Mouse (Mus musculus) hindbrain, embryonic 14.5 days (tissue): ENCODE measurements at regions not wholly inside any gene's neighbourhood (a gene's known extent, or its start where the extent isn't known, plus 50 kb on each side); places are given as distances from the start of the nearest gene placed in this dataset.
"Not testable (repeated sequence)": the region's sequence is repeated elsewhere in the genome, so short reads cannot be mapped to it uniquely, and the experiment has no call there.

Source experiments
- ATAC-seq: fragments of 200-750 bp; cut with Nextera tagmentation; 2 replicates; pipeline ENCODE4 v1.8.0; 2017; ENCODE audit warnings: moderate number of reproducible peaks, mild to moderate bottlenecking, moderate TSS enrichment, moderate library complexity; ENCODE audit not compliant: low FRiP score
- DNase-seq: peaks from one replicate; pipeline ENCODE4 v3.0.0-alpha.2; 2015; ENCODE audit warnings: low spot score
- H3K27ac ChIP-seq: fragments of 300-500 bp; sonication (generic); 2 replicates; pipeline ENCODE4 v1.5.1; 2014; ENCODE audit warnings: mild to moderate bottlenecking, moderate library complexity
- H3K27me3 ChIP-seq: fragments of 300-500 bp; sonication (generic); 2 replicates; pipeline ENCODE4 v1.6.1; 2014; ENCODE audit warnings: mild to moderate bottlenecking, low read length, mixed read lengths; ENCODE audit not compliant: control insufficient read depth, insufficient read depth
- H3K36me3 ChIP-seq: fragments of 300-500 bp; sonication (generic); replicated peaks from 2 replicates; pipeline ENCODE4 v1.6.1; 2014; ENCODE audit not compliant: control insufficient read depth, insufficient read depth
- H3K4me1 ChIP-seq: fragments of 300-500 bp; sonication (generic); replicated peaks from 2 replicates; pipeline ENCODE4 v1.6.1; 2014; ENCODE audit warnings: antibody characterized with exemption, low read length, mixed read lengths; ENCODE audit not compliant: control insufficient read depth, insufficient read depth
- H3K4me2 ChIP-seq: fragments of 300-500 bp; sonication (generic); replicated peaks from 2 replicates; pipeline ENCODE4 v1.6.1; 2014; ENCODE audit warnings: mild to moderate bottlenecking, moderate library complexity
- H3K4me3 ChIP-seq: fragments of 300-500 bp; sonication (generic); replicated peaks from 2 replicates; pipeline ENCODE4 v1.5.1; 2014; ENCODE audit warnings: mild to moderate bottlenecking, low read length
- H3K9ac ChIP-seq: fragments of 300-500 bp; sonication (generic); 2 replicates; pipeline ENCODE4 v1.6.1; 2014
- H3K9me3 ChIP-seq: fragments of 300-500 bp; sonication (generic); 2 replicates; pipeline ENCODE4 v1.6.1; 2016; ENCODE audit warnings: low read length; ENCODE audit not compliant: control insufficient read depth
- WGBS: fragments of 180-500 bp; shearing (Covaris S2); extraction: QIAGEN DNeasy Blood & Tissue Kit; methylation state at CpG from one replicate; pipeline ENCODE4 v1.1.7; 2014; 5-methylcytosine and 5-hydroxymethylcytosine counted together

DNA sequence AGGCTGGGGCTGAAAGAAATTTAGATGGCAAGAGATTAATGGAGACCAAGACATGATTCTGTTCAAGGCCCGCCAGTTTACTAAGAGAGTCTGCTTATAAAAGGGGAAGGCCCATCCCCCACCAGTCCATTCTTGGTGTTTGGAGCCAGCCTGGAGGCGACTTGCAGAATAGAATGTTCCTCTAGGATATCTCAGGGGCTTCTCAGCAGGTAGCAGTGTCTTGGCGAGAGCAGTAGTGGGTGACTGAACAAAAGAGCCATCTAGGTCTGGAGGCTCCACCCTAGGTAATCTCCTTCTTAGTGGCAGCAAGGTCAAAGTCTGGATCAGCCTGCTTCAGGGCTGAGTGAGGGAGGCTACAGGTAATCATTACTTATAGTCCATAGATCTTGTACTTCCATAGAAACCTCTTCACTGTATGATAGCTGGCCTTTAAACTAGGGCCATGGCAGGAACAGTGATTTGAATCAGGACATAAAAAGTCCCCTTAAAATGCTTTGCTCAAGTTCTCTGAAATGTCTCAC is 166.0 kb upstream of the Gm5538 start:
- H3K4me2 ChIP-seq, H3K27me3 ChIP-seq, H3K9me3 ChIP-seq, H3K27ac ChIP-seq, ATAC-seq, DNase-seq, H3K4me1 ChIP-seq, H3K36me3 ChIP-seq, H3K4me3 ChIP-seq, H3K9ac ChIP-seq: not testable (repeated sequence)
- WGBS, result 34% methylated on average over 3 of the region's 3 CpGs

DNA sequence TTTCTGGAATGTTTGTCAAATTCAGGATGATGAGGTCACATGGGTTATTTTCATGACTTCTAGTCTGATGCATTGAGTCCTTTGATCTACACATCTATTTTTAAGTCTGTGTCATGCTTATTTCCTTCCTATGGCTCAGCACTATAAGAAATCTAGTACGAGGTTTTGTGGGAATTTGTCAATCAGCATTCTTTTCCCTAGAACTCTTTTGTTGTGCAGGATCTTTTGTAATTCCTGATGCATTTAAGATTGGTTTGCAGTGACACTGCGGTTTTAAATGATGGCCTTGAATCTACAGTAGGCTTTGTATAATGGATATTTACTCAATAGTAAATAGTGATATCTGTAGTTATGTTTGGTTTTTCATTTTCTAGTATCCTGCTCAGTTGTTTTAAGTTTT is 187.0 kb upstream of the Gm5538 start:
- WGBS, result 34% methylated on average over 2 of the region's 2 CpGs
- DNase-seq (no peak), ATAC-seq (no peak)
- no peaks in the 10 kb centered on the region for H3K27me3 ChIP-seq
- no peak overlapping the region for H3K4me3 ChIP-seq
- H3K9ac ChIP-seq, result no peak overlapping the region
- H3K36me3 ChIP-seq, result no peaks in the 10 kb centered on the region
- H3K9me3 ChIP-seq, result no peaks in the 10 kb centered on the region
- no peak overlapping the region for H3K4me2 ChIP-seq
- no peak overlapping the region for H3K27ac ChIP-seq
- no peaks in the 10 kb centered on the region for H3K4me1 ChIP-seq

DNA sequence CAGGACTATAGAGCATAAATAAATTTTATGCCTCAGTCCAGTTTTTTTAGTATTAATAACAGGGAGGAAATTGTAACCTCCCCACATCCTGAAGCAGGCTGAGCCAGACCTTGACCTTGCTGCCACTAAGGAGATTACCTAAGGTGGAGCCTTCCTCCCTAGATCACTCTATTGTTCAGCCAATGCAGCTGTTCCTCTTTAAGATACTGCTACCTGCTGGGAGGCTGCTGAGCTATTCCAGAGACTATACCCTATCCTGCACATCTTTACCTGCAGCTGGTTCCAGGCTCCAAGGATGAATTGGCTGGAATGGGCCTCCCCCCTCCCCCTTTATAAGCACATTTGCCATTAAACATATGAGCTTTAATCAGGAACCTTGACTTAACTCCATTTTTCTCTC is 189.0 kb upstream of the Gm5538 start:
- not testable (repeated sequence) for H3K4me2 ChIP-seq, H3K9ac ChIP-seq, ATAC-seq, H3K4me1 ChIP-seq, H3K4me3 ChIP-seq, H3K9me3 ChIP-seq, H3K36me3 ChIP-seq, DNase-seq, H3K27ac ChIP-seq, H3K27me3 ChIP-seq

DNA sequence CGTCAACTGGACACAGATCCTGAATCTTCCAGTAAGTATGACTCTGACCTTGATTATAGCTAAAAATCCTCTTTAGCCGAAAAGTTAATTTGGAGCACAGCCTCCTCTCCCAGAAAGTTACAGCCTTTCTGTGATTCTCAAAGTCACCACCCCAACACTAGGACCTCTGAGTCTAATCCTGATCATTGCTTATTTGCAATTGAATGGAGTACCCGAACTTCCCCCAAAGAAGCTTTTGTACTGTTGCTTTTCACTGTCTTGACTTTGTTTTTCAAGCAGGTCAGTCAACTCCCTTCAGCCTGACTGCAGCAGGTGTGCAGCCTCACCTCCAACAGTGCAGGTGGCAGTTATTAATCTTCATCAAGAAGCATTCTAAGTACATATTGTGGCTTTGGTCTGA is 189.7 kb upstream of the Gm5538 start:
- not testable (repeated sequence) for H3K9me3 ChIP-seq, H3K27me3 ChIP-seq, H3K4me2 ChIP-seq, H3K4me3 ChIP-seq, DNase-seq, ATAC-seq, H3K9ac ChIP-seq, H3K27ac ChIP-seq, H3K4me1 ChIP-seq, H3K36me3 ChIP-seq
- WGBS, result 58% methylated on average over 3 of the region's 3 CpGs

DNA sequence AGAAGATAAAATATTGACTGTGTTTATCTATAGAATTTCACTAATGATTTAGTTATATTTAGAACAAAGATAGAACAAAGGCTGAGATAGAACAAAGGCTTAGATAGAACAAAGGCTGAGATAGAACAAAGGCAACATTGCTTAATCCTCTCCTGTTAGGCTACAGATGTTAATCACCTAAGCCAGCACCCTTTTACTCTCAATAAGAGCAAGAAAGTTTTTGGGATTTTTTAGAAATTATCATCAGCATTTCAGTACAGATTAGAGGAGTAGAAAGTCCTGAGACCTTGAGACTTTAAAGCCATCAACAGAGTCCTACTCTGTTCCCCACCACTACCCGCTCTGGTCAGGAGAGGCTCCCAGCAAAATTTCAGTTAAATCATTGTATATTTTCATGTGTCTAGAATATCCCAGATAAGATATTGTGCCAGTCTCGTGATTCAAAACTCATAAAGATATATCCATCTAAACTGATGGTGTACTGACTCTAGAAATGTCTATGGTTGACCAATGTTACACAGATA is 187.2 kb upstream of the Igsf10 start:
- Histone ChIP-seq H3K9me3 (no peaks in the 10 kb centered on the region), H3K4me3 (no peak overlapping the region), H3K9ac (no peak overlapping the region), H3K4me2 (no peak overlapping the region), H3K27ac (no peak overlapping the region), H3K36me3 (no peaks in the 10 kb centered on the region), H3K27me3 (no peaks in the 10 kb centered on the region), H3K4me1 (no peaks in the 10 kb centered on the region)
- ATAC-seq (no peak), DNase-seq (no peak)
- WGBS, result 85% methylated on average over 2 of the region's 2 CpGs

DNA sequence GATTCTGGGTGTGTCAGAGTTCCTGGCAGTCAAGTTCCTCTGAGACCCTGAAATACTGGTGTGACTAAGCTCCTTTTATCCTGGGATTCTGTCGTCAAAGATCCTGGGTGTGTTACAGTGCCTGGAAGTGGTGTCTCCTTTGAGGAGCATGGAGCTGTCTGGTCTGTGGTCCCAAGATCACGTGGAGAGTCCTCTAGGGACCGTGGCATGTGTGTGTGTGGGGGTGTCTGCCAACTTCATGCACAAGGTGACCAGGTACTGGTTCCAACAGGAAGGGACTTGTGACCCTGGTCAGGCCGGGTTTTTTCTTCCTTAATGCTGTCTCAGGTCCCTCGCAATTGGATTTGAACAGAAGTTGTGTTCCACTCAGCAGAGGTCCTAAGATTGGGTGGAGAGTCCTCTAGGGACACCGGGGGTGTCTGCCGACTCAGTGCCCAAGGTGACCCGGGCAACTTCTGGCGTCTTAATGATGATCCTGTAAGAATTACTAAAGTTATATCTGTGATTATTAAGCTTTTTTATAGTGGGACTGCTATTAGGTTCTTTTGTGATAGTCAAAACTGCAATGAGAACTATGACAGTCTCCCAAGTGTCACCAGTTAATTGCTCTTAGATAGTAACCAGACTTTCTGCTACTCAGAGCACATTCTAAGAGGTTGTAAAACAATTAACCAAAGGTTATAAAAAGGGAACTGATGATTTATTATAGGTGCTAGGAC is 186.6 kb upstream of the Igsf10 start:
- Histone ChIP-seq H3K4me2 (no peak overlapping the region), H3K4me1 (no peaks in the 10 kb centered on the region), H3K27me3 (no peaks in the 10 kb centered on the region), H3K9me3 (no peaks in the 10 kb centered on the region), H3K4me3 (no peak overlapping the region), H3K36me3 (no peaks in the 10 kb centered on the region), H3K9ac (no peak overlapping the region), H3K27ac (no peak overlapping the region)
- WGBS, result 85% methylated on average over 9 of the region's 9 CpGs
- DNase-seq (no peak), ATAC-seq (no peak)

DNA sequence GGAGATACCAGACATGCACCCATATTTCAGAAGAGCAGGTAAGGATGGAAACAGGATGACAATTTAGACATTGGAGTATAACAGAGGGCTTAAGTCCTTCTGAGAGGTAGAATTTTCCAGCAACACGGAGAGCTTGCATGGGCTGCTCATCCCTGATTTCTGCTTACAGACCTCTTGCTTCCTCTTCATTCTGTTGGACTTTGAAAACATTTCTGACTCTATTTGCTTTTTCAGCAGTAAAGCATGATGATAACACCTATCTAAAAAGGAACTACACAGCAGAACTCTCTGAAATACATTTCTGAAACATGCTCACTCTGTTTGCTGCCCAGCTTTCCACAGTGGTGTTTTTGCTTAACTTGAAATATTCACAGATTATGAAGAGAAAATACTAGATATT is 176.6 kb upstream of the Igsf10 start:
- DNase-seq (no peak), ATAC-seq (no peak)
- no peak overlapping the region for H3K4me2 ChIP-seq
- H3K9me3 ChIP-seq, result no peaks in the 10 kb centered on the region
- no peaks in the 10 kb centered on the region for H3K4me1 ChIP-seq
- H3K9ac ChIP-seq, result no peak overlapping the region
- no peaks in the 10 kb centered on the region for H3K27me3 ChIP-seq
- H3K27ac ChIP-seq, result no peak overlapping the region
- no peak overlapping the region for H3K4me3 ChIP-seq
- WGBS, result 94% methylated on average over 1 of the region's 1 CpGs
- no peaks in the 10 kb centered on the region for H3K36me3 ChIP-seq

DNA sequence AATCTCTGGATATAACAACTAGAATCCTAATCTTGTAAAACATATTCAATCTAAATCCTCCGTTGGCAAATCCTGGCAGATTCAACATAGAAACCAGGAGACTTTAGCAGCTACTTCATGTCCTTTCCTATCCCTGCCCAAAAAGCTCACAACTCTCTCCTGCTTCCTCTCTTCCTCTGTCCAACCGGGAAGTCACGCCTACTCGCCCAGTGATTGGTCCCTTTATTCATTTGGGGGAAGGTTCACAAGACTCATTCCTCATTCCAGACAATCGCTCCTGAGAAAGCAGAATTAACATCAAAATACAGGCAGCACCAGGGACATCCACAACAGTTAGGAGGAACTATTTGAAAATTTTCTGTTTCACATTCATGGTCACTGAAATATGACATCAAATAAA is 133.9 kb upstream of the Igsf10 start:
- Histone ChIP-seq H3K27me3 (no peaks in the 10 kb centered on the region), H3K9ac (no peak overlapping the region), H3K9me3 (no peaks in the 10 kb centered on the region), H3K4me3 (no peak overlapping the region), H3K27ac (no peak overlapping the region), H3K36me3 (no peaks in the 10 kb centered on the region), H3K4me1 (peaks cover 4% of the 10 kb centered on the region; the same call in 1 of the 2 replicates), H3K4me2 (peak overlapping the region; percentile 22)
- DNase-seq (no peak), ATAC-seq (no peak)
- WGBS, result 10% methylated on average over 5 of the region's 5 CpGs

DNA sequence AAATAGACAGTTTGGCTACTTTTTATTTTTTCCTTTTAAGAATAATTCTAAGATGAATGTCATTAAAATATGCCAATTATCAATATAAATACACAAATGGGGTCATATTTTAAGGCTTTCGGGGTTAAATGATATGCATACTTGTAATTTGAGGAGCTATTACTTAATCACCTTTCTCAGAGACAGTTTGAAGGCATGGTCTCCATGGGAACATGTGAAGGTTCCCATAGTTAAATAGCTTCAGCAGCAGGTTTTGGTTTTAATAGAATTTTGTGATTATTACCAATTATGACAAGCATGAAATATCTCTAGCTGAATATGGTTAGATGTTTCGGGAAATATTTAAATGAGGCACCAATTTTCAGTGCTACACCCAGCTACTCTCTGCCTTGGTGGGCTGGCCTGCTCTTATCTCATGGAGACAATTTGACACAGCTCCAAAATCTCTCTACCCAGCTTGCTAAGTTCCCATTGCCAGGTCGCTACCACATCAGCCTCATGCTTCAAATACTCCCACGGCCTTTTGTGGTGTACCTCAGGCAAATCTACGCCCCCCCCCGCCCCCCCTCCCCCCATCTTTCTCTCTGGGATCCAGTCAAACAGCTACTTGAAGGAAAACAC is 133.4 kb upstream of the Igsf10 start:
- ATAC-seq (no peak), DNase-seq (no peak)
- H3K4me3 ChIP-seq, result no peak overlapping the region
- 39% methylated on average over 6 of the region's 6 CpGs for WGBS
- no peaks in the 10 kb centered on the region for H3K36me3 ChIP-seq
- peaks cover 4% of the 10 kb centered on the region; the same call in 1 of the 2 replicates for H3K4me1 ChIP-seq
- H3K9ac ChIP-seq, result no peak overlapping the region
- no peak overlapping the region for H3K27ac ChIP-seq
- H3K27me3 ChIP-seq, result no peaks in the 10 kb centered on the region
- H3K4me2 ChIP-seq, result peak overlapping the region; percentile 22
- H3K9me3 ChIP-seq, result no peaks in the 10 kb centered on the region
